Mouse (Mus musculus): ENCODE results near the gene Retnlg. TPM values are rescaled to one million over a fixed set of nuclear protein-coding genes. Genes with fewer than 3 reads are reported as not detected.

Retnlg gene
- polyA plus RNA-seq, 1 experiment from 2014 or later = not detected

DNA sequence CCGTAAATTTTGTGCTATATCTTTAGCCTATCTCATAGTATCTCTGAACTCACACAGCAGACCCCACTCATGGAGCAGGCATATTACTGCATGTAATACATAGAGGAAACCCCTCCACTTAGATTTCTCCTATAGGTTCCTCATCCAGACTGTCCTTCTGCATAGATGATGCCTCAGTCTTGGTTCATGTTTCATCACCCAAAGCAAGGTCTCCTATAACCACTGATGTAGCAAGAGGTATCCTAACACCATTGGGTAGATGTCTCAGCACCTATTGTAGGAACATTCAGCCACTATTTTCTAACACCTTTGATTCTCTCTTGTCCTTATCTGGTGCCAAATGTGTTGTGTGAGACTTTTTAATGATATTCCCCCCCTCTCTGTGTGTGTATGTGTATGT, 667 bp upstream of the Retnlg start:
- H3K4me3 ChIP-seq (replicated peaks) = no peak overlapping the region
- H3K9ac ChIP-seq (replicated peaks) = no peak overlapping the region
- no peak overlapping the region for H3K27ac ChIP-seq
- no peaks in the 10 kb centered on the region for H3K27me3 ChIP-seq
- no peaks in the 10 kb centered on the region for H3K9me3 ChIP-seq
- WGBS = 88% methylated on average over 1 of the region's 1 CpGs
- H3K4me2 ChIP-seq = no peak overlapping the region
- no peaks in the 10 kb centered on the region for H3K36me3 ChIP-seq
- no peak for ATAC-seq (ENCODE audit: insufficient number of reproducible peaks, insufficient read depth, low FRiP score, low TSS enrichment, low read depth)
- H3K4me1 ChIP-seq (replicated peaks) = no peaks in the 10 kb centered on the region

DNA sequence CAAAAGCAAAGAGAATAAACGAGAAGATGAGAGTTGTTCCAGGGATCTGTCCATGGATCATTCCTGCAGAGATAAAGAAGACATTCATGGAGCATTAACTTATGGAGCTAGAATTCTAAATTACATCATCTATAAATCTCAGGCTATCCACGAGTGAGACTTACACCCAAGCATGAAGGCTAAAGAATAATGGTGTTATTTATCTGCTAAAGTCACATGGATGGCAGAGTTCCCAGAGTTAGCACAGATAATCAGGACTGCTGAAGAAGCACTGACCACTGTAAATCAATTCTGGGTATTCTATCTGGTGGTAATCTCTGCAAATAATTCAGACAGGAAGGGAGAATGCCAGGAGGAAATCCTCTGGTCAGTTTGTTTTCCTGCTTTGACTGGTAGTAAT, 18.3 kb downstream of the Retnlg start:
- Histone ChIP-seq H3K9ac (replicated peaks) (no peak overlapping the region), H3K4me1 (replicated peaks) (no peaks in the 10 kb centered on the region), H3K36me3 (no peaks in the 10 kb centered on the region), H3K4me3 (replicated peaks) (no peak overlapping the region), H3K9me3 (0 out of 2 replicates have a peak, but pooled peaks cover 3% of the 10 kb centered on the region), H3K4me2 (no peak overlapping the region), H3K27me3 (no peaks in the 10 kb centered on the region), H3K27ac (no peak overlapping the region)
- WGBS = 73% methylated on average over 2 of the region's 2 CpGs
- no peak for ATAC-seq (ENCODE audit: insufficient number of reproducible peaks, insufficient read depth, low FRiP score, low TSS enrichment, low read depth)

DNA sequence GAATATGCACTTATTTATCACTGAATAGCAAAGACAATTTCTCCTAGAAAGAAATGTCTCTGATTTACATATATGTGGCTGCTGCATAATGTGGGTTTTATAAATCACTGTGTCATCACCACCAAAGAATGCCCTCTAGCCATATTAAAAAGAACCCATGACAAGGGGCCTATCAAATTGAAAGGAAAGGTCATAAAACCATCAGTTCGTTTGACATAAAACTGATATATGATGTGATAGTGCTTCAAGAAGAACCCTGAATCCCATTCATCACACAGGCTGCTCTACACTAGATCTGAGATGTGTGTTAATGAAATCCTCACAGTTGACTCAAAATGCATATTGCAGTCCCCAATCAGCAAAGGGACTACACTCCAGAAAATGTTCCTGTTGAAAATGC, 27.4 kb downstream of the Retnlg start:
- Histone ChIP-seq H3K4me2 (no peak overlapping the region), H3K27ac (no peak overlapping the region), H3K4me3 (replicated peaks) (no peak overlapping the region), H3K27me3 (no peaks in the 10 kb centered on the region), H3K9ac (replicated peaks) (no peak overlapping the region), H3K9me3 (no peaks in the 10 kb centered on the region), H3K36me3 (no peaks in the 10 kb centered on the region), H3K4me1 (replicated peaks) (no peaks in the 10 kb centered on the region)
- WGBS = 50% methylated on average over 1 of the region's 1 CpGs
- no peak for ATAC-seq (ENCODE audit: insufficient number of reproducible peaks, insufficient read depth, low FRiP score, low TSS enrichment, low read depth)

DNA sequence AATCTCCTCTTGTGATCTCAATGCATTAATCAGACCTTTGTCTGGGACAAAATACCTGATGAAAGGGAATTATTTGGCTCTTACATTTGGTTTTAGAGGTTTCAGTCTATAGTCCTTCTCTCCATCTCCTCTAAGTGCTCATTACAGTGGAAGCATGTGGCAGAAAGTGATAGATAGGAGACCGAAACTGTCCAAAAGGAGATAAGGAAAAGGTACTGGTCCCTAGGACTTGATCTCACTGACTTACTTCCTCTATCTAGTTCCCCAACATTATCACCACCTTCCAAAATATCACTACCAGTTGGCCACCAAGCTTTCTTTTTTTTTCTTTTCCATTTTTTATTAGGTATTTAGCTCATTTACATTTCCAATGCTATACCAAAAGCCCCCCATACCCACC, 38.8 kb downstream of the Retnlg start:
- H3K9me3 ChIP-seq = no peaks in the 10 kb centered on the region
- 100% methylated on average over 1 of the region's 1 CpGs for WGBS
- H3K27me3 ChIP-seq = no peaks in the 10 kb centered on the region
- H3K4me1 ChIP-seq (replicated peaks) = no peaks in the 10 kb centered on the region
- H3K36me3 ChIP-seq = no peaks in the 10 kb centered on the region
- ATAC-seq (ENCODE audit: insufficient number of reproducible peaks, insufficient read depth, low FRiP score, low TSS enrichment, low read depth) = no peak
- H3K9ac ChIP-seq (replicated peaks) = no peak overlapping the region
- no peak overlapping the region for H3K4me3 ChIP-seq (replicated peaks)
- no peak overlapping the region for H3K27ac ChIP-seq
- H3K4me2 ChIP-seq = no peak overlapping the region

DNA sequence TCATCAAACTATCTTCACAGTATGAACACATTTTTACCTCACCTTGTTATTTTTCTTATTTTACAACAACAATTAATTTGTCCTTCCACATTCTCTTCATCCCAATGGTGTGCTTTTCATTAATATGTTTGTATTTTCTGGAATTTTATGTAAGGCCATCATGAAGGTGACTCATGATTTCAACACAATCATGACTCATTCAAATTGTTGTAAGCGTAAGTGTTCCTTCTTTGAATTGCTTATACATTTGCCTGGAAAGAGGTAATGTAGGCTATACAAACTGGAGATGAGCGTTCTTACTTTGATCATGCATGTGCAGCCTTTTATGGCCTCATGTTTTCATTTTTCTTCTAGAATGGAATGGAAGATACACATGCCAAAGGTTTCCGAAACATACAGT, 40.8 kb downstream of the Retnlg start:
- no peak overlapping the region for H3K4me2 ChIP-seq
- WGBS = 97% methylated on average over 3 of the region's 3 CpGs
- H3K27ac ChIP-seq = no peak overlapping the region
- H3K9me3 ChIP-seq = no peaks in the 10 kb centered on the region
- H3K4me1 ChIP-seq (replicated peaks) = no peaks in the 10 kb centered on the region
- ATAC-seq (ENCODE audit: insufficient number of reproducible peaks, insufficient read depth, low FRiP score, low TSS enrichment, low read depth) = no peak
- no peaks in the 10 kb centered on the region for H3K36me3 ChIP-seq
- no peak overlapping the region for H3K4me3 ChIP-seq (replicated peaks)
- H3K27me3 ChIP-seq = no peaks in the 10 kb centered on the region
- H3K9ac ChIP-seq (replicated peaks) = no peak overlapping the region

DNA sequence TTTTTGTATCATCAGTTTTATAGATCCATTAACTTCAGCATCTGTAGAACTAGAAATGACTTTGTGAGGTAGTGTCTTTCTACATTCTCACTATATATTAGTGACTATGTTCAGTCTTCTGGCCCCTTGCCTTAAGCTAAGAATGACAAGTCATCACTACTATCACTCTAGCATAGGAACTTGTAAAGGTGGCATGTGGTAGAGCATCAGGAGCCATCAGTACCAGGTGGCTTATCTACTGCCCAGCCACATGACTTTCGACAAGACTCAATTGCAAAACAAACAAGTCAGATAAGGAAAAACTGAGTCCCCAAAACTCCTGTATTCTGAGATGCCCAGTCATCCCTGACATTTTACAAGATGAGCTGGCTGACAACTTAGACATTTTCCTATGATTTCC, 51.3 kb downstream of the Retnlg start:
- WGBS = 93% methylated on average over 1 of the region's 1 CpGs

More for the DNA sequence above, 51.3 kb downstream of the Retnlg start:
- Histone ChIP-seq H3K4me2 (no peak overlapping the region), H3K27ac (no peak overlapping the region), H3K27me3 (no peaks in the 10 kb centered on the region), H3K9ac (replicated peaks) (no peak overlapping the region), H3K36me3 (peaks cover 49% of the 10 kb centered on the region), H3K9me3 (no peaks in the 10 kb centered on the region), H3K4me3 (replicated peaks) (no peak overlapping the region), H3K4me1 (replicated peaks) (no peaks in the 10 kb centered on the region)
- ATAC-seq (ENCODE audit: insufficient number of reproducible peaks, insufficient read depth, low FRiP score, low TSS enrichment, low read depth) = no peak

Other genes with a start within 250 kb of the Retnlg start
- gene Trat1, start 100.6 kb upstream of the Retnlg start, polyA plus RNA-seq (2016; fragmentation: Nextera tagmentation; extraction: Ambion mirVana) = not detected in 2 replicates
- not detected in 2 replicates for gene Retnlb, start 55.8 kb upstream of the Retnlg start, polyA plus RNA-seq (2016; fragmentation: Nextera tagmentation; extraction: Ambion mirVana)
- gene Retnla, start 30.1 kb upstream of the Retnlg start, polyA plus RNA-seq (2016; fragmentation: Nextera tagmentation; extraction: Ambion mirVana) = not detected in 2 replicates
- gene Dzip3, start 121.5 kb downstream of the Retnlg start, polyA plus RNA-seq (2016; fragmentation: Nextera tagmentation; extraction: Ambion mirVana) = 42.8 and 46.4 TPM in 2 replicates
- gene Cip2a, start 121.6 kb downstream of the Retnlg start, polyA plus RNA-seq (2016; fragmentation: Nextera tagmentation; extraction: Ambion mirVana) = 43.7 and 45.0 TPM in 2 replicates
- 0.90 and 1.0 TPM in 2 replicates for gene Myh15, start 184.9 kb downstream of the Retnlg start, polyA plus RNA-seq (2016; fragmentation: Nextera tagmentation; extraction: Ambion mirVana)

All from limb, embryonic 12.5 days (tissue).